Mouse (Mus musculus): ENCODE measurements around the gene Lims1. TPM values are rescaled to one million over a fixed set of nuclear protein-coding genes. Genes with fewer than 3 reads are reported as not detected.
A peak's percentile ranks its signal among the peaks of the same experiment; 100 is the strongest.

Lims1 gene
- total and polyA plus RNA-seq, 2 experiments = 2.7 to 19.7 TPM

DNA sequence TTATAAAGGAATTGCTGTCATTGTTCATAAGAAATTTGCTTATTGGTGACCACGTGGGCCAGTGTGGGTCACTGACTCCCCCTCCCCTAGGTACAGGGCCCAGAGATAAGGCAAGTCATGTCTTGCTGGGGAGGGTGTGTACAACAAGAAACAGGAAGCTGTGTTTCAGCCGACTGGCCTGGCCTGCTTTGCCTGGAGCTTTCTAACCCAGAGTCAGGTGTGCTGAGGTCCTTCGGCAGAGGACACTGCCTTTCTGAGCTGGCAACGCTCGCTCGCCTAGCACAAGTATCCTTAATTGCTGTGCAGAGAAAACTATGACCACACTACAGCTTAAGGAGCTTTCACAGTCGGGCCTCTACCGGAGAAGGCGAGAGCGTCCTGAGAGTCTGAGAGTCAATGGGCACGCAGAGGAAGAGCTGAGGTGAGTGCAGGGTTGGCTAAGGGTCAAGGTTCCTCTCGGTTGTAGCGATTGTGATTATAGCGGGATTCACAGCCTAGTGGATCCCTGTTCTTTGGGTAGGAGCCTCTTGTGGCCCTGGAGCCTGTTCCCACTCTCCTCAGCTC is 48.1 kb downstream of the Lims1 start:
- Histone ChIP-seq H3K4me1 (ENCODE audit: control insufficient read depth, insufficient read depth, low read length) (peaks cover 10% of the 10 kb centered on the region), H3K9ac (ENCODE audit: low read depth, low read length) (peak overlapping the region; percentile 6; the same call in 1 of the 2 replicates), H3K4me3 (ENCODE audit: insufficient read depth, low read depth, low read length) (no peak overlapping the region; the same call in 1 of the 2 replicates)

DNA sequence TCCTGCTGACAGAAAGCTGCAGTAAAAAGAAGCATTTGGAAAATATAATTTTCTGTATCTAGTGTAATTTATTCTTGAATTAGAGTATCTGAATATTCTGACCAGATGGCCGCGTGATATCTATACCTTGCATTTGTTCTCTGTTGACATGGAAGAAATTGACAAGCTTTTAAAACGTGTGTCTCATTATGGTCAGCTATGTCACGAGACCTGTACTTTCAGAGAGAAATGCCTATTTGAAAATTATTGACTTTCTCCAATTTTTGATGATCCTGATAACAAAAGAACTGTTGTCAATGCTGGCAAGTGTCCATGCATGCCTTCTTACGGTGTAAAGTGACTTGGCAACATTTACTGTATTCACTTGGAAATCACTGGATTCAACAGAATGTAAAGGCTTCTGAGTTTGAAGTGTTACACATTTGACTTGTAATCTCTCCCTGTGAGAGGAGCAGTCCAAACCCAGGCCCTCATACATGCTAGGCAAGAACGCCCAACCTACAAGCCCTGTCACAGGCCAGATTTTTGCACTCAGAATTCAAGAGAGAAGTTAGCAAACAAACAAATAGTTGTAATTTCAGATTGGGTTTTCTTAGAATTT is 49.3 kb downstream of the Lims1 start:
- H3K4me3 ChIP-seq (ENCODE audit: insufficient read depth, low read depth, low read length) = no peak overlapping the region
- no peak overlapping the region for H3K27ac ChIP-seq (replicated peaks; ENCODE audit: insufficient read depth, low read depth, low read length)
- WGBS = 64% methylated on average over 6 of the region's 6 CpGs

More for the DNA sequence above, 48.1 kb downstream of the Lims1 start:
- H3K36me3 ChIP-seq (ENCODE audit: control insufficient read depth, insufficient read depth, low read length) = no peaks in the 10 kb centered on the region
- no peaks in the 10 kb centered on the region for H3K27me3 ChIP-seq (ENCODE audit: control insufficient read depth, insufficient read depth, low read length)
- peak; percentile 30 for DNase-seq (ENCODE audit: extremely low read depth, low read depth, low spot score)
- TF ChIP-seq CTCF (IDR thresholded peaks at IDR 0.05; ENCODE audit: low read depth, low read length) (no peak), POLR2A (IDR thresholded peaks at IDR 0.05; ENCODE audit: extremely low read depth, insufficient read depth, low read length) (no peak)
- no peak overlapping the region for H3K27ac ChIP-seq (replicated peaks; ENCODE audit: insufficient read depth, low read depth, low read length)
- no peaks in the 10 kb centered on the region for H3K79me2 ChIP-seq (ENCODE audit: control insufficient read depth, insufficient read depth, low read length)
- WGBS = 21% methylated on average over 14 of the region's 14 CpGs

DNA sequence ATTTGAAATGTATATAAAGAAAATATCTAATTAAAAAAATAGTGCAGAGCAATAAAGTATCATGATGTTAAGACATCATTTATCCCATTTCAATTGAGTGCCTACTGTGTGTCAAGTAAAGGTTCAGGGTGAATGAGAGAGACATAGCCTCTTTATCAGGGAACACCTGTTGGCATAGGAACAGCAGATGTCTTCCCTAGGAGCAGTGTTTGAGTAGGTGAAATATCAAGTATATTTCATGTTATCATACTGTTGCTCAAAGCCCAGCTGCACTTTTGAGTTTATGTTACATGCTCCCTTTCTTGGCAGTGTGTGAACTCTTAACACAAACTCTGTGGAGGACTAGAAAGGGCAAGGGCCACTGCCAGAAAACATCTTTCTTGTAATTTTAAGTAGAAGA is 50.6 kb downstream of the Lims1 start:
- Histone ChIP-seq H3K9ac (ENCODE audit: low read depth, low read length) (no peak overlapping the region), H3K4me3 (ENCODE audit: insufficient read depth, low read depth, low read length) (no peak overlapping the region), H3K36me3 (ENCODE audit: control insufficient read depth, insufficient read depth, low read length) (no peaks in the 10 kb centered on the region), H3K79me2 (ENCODE audit: control insufficient read depth, insufficient read depth, low read length) (peaks cover 2% of the 10 kb centered on the region; the same call in 1 of the 2 replicates), H3K27ac (replicated peaks; ENCODE audit: insufficient read depth, low read depth, low read length) (no peak overlapping the region), H3K27me3 (ENCODE audit: control insufficient read depth, insufficient read depth, low read length) (no peaks in the 10 kb centered on the region), H3K4me1 (ENCODE audit: control insufficient read depth, insufficient read depth, low read length) (peaks cover 10% of the 10 kb centered on the region)
- no peak for TF ChIP-seq POLR2A (IDR thresholded peaks at IDR 0.05; ENCODE audit: extremely low read depth, insufficient read depth, low read length)
- no peak for TF ChIP-seq CTCF (IDR thresholded peaks at IDR 0.05; ENCODE audit: low read depth, low read length)
- DNase-seq (ENCODE audit: extremely low read depth, low read depth, low spot score) = no peak

More for the DNA sequence above, 49.3 kb downstream of the Lims1 start:
- DNase-seq (ENCODE audit: extremely low read depth, low read depth, low spot score) = no peak
- peaks cover 10% of the 10 kb centered on the region for H3K4me1 ChIP-seq (ENCODE audit: control insufficient read depth, insufficient read depth, low read length)
- no peaks in the 10 kb centered on the region for H3K27me3 ChIP-seq (ENCODE audit: control insufficient read depth, insufficient read depth, low read length)
- no peaks in the 10 kb centered on the region for H3K36me3 ChIP-seq (ENCODE audit: control insufficient read depth, insufficient read depth, low read length)
- TF ChIP-seq CTCF (IDR thresholded peaks at IDR 0.05; ENCODE audit: low read depth, low read length) = no peak
- TF ChIP-seq POLR2A (IDR thresholded peaks at IDR 0.05; ENCODE audit: extremely low read depth, insufficient read depth, low read length) = no peak
- no peak overlapping the region for H3K9ac ChIP-seq (ENCODE audit: low read depth, low read length)
- no peaks in the 10 kb centered on the region for H3K79me2 ChIP-seq (ENCODE audit: control insufficient read depth, insufficient read depth, low read length)

DNA sequence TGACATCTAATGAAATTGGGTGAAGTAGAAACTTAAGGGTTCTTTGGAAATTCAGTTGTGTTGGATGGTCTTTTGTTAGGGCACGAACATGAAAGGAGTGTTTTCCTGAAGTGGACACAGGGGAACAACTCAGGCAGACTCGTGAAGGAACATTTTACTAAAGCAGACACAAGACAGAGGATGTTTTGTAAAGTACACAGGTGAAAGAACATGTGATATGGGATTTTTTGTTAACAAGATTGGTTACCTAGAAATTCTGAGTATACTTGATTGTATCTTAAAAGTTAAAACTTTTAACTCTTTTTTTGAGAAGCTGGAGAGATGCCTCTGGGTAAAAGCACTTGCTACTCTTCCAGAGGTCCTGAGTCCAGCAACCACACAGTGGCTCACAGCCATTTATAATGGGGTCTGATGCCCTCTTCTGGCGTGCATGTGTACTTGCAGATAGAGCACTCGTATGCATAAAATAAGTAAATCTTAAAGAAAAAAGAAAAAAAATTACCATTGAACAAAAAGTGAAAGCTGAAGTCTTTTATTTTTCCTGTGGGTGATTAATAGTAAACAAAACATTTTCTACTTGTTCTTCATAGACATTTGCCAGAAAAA is 54.4 kb downstream of the Lims1 start:
- Histone ChIP-seq H3K79me2 (ENCODE audit: control insufficient read depth, insufficient read depth, low read length) (peaks cover 2% of the 10 kb centered on the region; the same call in 1 of the 2 replicates), H3K36me3 (ENCODE audit: control insufficient read depth, insufficient read depth, low read length) (no peaks in the 10 kb centered on the region), H3K4me3 (ENCODE audit: insufficient read depth, low read depth, low read length) (no peak overlapping the region), H3K27ac (replicated peaks; ENCODE audit: insufficient read depth, low read depth, low read length) (no peak overlapping the region), H3K27me3 (ENCODE audit: control insufficient read depth, insufficient read depth, low read length) (no peaks in the 10 kb centered on the region), H3K9ac (ENCODE audit: low read depth, low read length) (no peak overlapping the region), H3K4me1 (ENCODE audit: control insufficient read depth, insufficient read depth, low read length) (no peaks in the 10 kb centered on the region)
- WGBS = 38% methylated on average over 4 of the region's 4 CpGs
- no peak for TF ChIP-seq POLR2A (IDR thresholded peaks at IDR 0.05; ENCODE audit: extremely low read depth, insufficient read depth, low read length)
- peak; percentile 63 for TF ChIP-seq CTCF (IDR thresholded peaks at IDR 0.05; ENCODE audit: low read depth, low read length)
- peak; percentile 52 for DNase-seq (ENCODE audit: extremely low read depth, low read depth, low spot score)

DNA sequence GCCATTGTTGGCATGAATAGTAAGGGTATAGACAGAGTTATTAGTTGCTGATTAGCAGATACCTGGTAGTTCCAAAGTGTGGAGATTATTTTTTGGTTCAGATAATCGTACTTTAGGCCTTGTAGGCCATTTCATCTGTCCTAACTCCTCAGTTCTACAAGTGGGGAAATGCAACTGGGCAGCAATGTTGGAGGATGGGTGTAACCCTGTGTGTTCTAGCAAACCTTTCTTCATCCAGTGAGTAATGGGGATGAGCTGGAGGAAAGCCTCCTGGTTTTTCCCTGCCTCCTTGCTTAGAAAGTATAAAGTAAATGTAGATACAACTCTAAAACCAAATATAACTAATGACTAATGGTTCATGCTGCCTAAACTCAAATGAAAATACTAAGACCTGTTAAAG is 55.1 kb downstream of the Lims1 start:
- Histone ChIP-seq H3K27ac (replicated peaks; ENCODE audit: insufficient read depth, low read depth, low read length) (no peak overlapping the region), H3K4me1 (ENCODE audit: control insufficient read depth, insufficient read depth, low read length) (no peaks in the 10 kb centered on the region), H3K9ac (ENCODE audit: low read depth, low read length) (no peak overlapping the region), H3K4me3 (ENCODE audit: insufficient read depth, low read depth, low read length) (no peak overlapping the region), H3K36me3 (ENCODE audit: control insufficient read depth, insufficient read depth, low read length) (no peaks in the 10 kb centered on the region), H3K27me3 (ENCODE audit: control insufficient read depth, insufficient read depth, low read length) (no peaks in the 10 kb centered on the region), H3K79me2 (ENCODE audit: control insufficient read depth, insufficient read depth, low read length) (peaks cover 5% of the 10 kb centered on the region; the same call in 1 of the 2 replicates)
- no peak for TF ChIP-seq CTCF (IDR thresholded peaks at IDR 0.05; ENCODE audit: low read depth, low read length)
- no peak for TF ChIP-seq POLR2A (IDR thresholded peaks at IDR 0.05; ENCODE audit: extremely low read depth, insufficient read depth, low read length)
- no peak for DNase-seq (ENCODE audit: extremely low read depth, low read depth, low spot score)
- WGBS = 53% methylated on average over 1 of the region's 1 CpGs

DNA sequence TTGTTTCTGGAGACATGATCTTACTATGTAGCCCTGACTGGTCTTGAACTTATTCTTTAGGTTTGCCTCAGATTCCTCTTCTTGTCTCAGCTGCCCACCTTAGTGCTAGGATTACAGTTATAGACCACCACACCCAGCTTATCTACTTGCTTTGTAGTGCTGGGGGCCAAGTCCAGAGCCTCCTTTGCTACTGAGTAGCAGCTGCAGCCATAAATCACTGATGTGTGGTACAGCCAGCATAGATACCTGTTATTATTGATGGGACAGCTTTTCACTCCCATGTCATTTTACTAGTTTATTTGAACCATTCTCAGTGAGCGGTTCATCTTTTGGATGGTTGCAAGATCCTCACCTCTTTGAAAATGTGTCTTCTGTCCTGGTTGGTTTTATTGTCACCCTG is 56.4 kb downstream of the Lims1 start:
- no peak for DNase-seq (ENCODE audit: extremely low read depth, low read depth, low spot score)
- H3K36me3 ChIP-seq (ENCODE audit: control insufficient read depth, insufficient read depth, low read length) = no peaks in the 10 kb centered on the region
- H3K27ac ChIP-seq (replicated peaks; ENCODE audit: insufficient read depth, low read depth, low read length) = no peak overlapping the region
- WGBS = 100% methylated on average over 1 of the region's 1 CpGs
- TF ChIP-seq CTCF (IDR thresholded peaks at IDR 0.05; ENCODE audit: low read depth, low read length) (no peak), POLR2A (IDR thresholded peaks at IDR 0.05; ENCODE audit: extremely low read depth, insufficient read depth, low read length) (no peak)
- H3K4me3 ChIP-seq (ENCODE audit: insufficient read depth, low read depth, low read length) = no peak overlapping the region
- peaks cover 2% of the 10 kb centered on the region for H3K4me1 ChIP-seq (ENCODE audit: control insufficient read depth, insufficient read depth, low read length)
- no peak overlapping the region for H3K9ac ChIP-seq (ENCODE audit: low read depth, low read length)
- H3K27me3 ChIP-seq (ENCODE audit: control insufficient read depth, insufficient read depth, low read length) = no peaks in the 10 kb centered on the region
- H3K79me2 ChIP-seq (ENCODE audit: control insufficient read depth, insufficient read depth, low read length) = peaks cover 5% of the 10 kb centered on the region; the same call in 1 of the 2 replicates

Data from liver, adult 2 months (tissue).